Mouse (Mus musculus): ENCODE measurements around the gene Dtx1.

Dtx1 gene

DNA sequence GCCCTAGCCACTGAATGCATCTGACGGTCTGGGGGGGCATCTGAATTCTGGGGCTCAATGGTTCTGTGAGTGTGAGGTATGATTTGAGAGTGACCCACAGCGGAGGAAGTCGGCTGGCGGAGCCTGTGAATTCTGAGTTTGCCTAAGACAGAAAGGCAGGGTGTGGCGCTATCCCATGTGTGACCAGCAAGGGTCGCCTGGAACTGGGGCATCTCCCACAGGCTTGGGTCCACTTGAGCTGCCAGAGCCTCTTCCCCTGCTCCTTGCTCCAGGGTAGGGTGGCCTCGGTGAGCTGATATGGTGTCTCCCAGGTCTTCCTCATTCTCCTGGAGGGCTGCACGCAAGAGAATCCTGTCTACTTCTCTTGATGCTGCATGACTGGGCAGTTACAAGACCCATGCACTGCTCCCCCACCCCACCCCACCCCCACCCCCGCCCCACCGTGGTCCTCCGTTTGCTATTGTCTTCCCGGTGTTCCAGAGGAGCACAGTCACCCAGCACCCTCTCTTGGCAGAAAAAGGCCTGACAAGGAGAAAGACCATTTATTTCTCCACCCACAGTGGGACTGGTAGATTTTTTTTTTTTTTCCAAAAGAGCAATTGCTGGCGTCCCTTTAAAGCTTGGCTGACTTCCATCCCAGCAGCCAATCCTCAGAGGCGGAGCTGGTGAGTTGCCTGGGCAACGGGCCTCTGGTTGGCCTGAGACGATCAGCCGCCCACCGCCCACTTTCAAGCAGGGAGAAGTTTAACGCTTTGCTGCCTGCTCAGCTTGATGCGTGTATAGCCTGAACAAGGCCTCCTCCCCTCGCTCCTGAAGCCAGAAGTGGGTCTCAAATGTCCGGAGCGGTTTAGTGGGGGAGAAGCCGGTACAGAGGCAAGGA is 31.8 kb downstream of the Dtx1 start:
- in situ Hi-C loops (cut with MboI, MseI) = no loop called here

DNA sequence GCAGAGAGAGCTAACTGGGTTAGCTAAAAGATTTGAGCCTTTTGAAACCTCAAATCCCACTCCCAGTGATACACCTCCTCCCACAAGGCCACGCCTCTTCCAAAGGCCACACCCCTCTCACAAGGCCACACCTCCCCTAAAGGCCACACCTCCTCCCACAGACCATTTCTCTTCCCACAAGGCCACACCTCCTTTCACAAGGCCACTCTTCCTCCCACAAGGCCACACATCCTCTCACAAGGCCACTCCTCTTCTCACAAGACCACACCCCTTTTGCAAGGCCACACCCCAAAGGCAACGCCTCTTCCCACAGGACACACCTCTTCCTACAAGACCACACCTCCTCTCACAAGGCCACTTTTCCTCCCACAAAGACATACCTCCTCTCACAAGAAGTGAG is 34.2 kb downstream of the Dtx1 start:
- in situ Hi-C loops (cut with MboI, MseI) = no loop called here

DNA sequence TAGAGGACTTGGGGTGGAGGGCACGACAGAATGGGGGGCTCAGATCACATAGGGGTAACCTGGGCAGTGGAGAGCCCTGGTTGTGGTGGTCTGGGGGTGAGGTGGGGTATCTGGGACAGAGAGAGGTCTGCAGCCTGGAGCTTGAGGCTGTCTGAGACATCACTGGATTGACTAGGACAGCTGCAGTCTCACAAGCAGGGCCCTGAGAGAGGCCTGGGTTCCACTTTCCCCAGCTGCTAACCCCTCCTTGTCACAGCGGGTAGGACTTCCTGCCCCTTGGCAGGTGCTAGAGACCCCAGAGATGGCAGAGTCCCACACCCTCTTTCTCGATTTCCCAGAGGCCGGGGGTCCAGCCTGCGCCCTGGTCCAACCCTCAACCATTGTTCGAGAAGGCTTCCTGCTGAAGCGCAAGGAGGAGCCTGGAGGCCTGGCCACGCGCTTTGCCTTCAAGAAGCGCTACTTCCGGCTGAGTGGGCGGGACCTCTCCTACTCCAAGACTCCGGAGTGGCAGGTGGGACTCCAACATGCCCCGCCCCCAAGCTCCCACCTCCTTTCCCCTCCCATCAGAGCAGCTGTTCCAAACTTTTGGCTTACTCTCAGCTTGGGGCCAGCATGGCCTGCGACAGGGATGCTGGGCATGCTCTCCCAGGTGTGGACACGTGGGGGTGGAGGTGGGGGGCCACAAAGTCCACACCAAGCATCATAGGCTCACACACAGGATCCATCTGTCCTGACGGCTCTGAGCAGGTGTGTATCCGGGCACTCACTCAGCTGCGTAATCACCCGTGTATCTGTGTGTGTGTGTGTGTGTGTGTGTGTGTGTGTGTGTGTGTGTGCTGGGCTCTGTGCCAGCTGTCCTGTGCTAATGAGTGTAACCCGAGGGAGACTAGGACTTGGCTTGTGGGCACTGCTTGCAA is 37.2 kb downstream of the Dtx1 start:
- in situ Hi-C loops (cut with MboI, MseI) = loop anchor here in 1 of 2 experiments (5.0 kb wide), 1 partner anchor 38 kb away; the partner anchor contains the start of gene Dtx1

DNA sequence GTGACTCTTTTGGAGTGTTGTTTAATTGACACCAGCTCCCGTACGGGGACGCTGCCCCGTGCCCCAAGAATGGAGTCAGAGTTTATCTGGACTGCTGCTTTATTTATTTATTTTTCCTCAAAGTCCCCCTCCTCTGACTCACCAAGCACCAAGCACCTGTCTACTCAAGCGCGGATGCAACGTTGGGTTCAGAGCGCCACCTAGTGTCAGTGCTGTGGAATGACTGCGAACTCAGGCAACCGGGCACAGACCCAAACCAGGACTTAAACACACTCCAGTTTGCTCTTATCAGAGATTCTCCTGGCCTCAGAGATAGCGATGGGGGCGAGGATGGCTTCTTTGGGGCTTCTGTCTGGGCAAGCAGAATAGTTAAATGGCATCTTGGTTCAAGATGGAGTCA is 38.1 kb downstream of the Dtx1 start:
- in situ Hi-C loops (cut with MboI, MseI) = loop anchor here in 1 of 2 experiments (5.0 kb wide), 1 partner anchor 39 kb away; the partner anchor contains the start of gene Dtx1

DNA sequence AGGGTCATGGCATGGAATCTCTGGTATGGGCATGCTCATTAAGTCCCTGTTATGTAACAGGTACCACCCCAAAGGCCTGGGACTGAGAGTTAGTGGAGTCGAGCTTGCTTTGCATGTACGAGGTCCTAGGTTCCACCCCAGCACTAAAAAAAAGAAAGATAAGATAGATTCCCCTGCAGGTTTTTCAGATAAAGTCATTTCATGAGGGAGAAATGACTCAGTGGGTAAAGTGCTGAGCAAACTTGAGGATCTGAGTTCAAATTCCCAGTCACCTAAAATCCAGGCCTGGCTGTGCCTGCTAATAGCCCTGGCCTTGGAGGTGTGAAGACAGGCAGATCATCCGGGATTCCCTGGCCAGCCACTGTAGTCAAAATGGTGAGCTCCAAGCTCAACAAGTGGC is 39.9 kb downstream of the Dtx1 start:
- in situ Hi-C loops (cut with MboI, MseI) = loop anchor here in 1 of 2 experiments (5.0 kb wide), 1 partner anchor 40 kb away; the partner anchor contains the start of gene Dtx1

DNA sequence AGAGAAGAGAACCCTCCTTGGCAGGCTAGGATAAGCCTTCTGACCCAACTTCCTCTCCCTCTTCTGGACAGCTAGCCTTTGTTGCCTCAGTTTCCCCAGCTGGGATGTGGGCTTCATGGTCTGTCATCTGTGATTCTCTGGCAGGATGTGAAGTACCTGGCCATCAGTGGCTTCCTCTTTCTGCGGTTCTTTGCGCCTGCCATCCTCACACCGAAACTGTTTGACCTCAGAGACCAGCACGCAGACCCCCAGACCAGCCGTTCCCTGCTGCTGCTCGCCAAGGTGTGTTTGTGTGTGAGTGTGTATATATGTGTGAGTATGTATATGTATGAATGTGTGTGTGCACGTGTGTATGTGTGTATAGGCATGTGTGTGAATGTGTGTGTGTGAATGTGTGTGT is 41.6 kb downstream of the Dtx1 start:
- in situ Hi-C loops (cut with MboI, MseI) = loop anchor here in 1 of 2 experiments (5.0 kb wide), 1 partner anchor 42 kb away; the partner anchor contains the start of gene Dtx1

DNA sequence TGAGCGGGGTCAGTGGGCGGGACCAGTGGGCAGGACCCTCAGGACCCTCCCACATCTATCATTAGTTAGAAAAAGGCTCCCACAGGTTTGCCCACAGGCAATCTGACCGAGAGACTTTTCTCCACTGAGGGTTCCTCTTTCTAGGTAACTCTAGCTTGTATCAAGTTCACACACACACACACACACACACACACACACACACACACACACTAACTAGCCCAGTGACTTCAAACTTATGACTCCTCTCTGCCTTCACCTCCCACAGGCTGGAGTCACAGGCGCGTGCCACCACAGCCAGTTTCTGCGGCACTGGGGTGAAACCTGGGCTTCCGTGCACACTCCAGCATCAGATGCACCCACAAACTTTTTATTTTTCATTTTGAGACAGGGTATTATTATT is 43.0 kb downstream of the Dtx1 start:
- in situ Hi-C loops (cut with MboI, MseI) = no loop called here

DNA sequence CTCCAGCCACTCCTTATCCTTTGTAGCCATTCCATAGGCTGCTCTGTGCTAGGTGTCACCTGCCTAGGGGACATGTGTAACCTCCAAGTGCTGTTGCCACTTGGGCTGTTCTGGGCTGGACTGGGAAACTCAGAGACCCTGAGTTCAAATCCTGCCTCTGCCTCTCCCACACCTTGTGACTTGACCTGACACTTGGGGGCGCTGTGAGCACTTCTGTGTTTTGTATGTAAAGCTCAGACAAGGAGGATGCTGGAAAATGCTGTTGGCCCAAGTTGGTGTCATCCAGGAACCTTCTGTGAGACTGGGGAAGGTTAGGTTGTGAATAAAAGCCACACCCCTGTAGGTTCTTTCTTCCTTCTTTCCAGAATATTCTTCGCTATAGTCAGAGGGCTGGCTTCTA is 46.8 kb downstream of the Dtx1 start:
- in situ Hi-C loops (cut with MboI, MseI) = loop anchor here (5.0 kb wide), 2 partner anchors 38 to 43 kb away; no protein-coding TSS in a partner anchor

DNA sequence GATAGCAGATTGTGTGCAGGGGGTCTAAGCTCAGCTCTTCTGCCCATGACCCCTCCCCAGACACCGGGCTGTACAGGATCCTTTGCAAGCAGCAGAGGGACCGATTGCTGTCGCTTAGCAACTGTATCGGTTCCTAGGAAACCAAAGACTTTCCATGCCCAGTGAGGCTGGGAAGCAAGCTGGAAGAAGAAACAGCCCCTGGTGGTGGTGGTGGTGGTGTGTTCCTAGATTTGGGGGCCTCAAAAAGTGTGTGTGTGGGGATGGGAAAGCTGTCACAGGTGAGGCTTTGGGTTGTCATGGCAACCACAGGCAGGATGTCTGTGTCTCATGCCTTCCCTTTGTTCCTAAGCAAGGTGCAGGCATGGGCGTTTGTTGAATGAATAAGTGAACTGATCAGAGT is 50.9 kb downstream of the Dtx1 start:
- in situ Hi-C loops (cut with MboI, MseI) = loop anchor here (5.0 kb wide), 2 partner anchors 34 to 39 kb away; no protein-coding TSS in a partner anchor

DNA sequence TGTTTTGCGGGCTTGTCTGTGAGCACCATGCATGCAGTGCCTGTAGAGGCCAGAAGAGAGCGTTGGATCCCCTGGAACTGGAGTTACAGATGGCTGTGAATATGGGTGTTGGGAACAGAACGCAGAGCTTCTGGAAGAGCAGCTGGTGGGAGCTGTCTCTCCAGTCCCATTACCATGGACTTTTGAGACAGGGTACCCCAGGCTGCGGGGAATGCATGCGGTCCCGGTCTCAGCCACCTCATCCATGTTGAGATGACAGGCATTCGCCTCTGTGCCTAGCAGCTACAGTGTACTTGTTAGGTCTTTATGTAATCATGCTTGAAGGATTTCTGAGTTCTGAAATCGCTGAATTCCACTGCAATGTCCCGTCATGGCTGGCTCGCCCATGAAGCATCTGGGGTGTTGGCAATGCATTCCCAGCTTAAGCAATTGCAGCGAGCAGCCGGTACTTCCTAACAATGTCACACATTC is 55.4 kb downstream of the Dtx1 start:
- in situ Hi-C loops (cut with MboI, MseI) = no loop called here

DNA sequence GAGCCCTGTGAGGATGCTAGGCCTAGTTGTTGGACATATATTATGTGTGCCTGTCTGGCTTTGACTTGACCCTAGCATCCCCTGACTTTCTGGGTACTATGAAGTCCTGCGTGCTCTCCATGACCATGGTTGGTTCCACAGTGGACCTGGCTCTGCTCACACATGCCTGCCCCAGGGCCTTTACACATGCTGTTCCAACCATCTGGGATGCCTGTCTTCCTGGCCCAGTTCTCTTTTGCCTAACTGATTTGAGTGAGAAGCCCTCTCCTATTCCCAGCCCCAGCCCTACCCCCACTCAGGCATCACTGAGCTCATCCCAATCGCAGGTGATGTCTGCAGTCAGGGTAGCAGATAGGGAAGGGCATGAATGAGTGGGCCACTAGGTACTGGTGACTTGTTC is 57.9 kb downstream of the Dtx1 start:
- in situ Hi-C loops (cut with MboI, MseI) = no loop called here

DNA sequence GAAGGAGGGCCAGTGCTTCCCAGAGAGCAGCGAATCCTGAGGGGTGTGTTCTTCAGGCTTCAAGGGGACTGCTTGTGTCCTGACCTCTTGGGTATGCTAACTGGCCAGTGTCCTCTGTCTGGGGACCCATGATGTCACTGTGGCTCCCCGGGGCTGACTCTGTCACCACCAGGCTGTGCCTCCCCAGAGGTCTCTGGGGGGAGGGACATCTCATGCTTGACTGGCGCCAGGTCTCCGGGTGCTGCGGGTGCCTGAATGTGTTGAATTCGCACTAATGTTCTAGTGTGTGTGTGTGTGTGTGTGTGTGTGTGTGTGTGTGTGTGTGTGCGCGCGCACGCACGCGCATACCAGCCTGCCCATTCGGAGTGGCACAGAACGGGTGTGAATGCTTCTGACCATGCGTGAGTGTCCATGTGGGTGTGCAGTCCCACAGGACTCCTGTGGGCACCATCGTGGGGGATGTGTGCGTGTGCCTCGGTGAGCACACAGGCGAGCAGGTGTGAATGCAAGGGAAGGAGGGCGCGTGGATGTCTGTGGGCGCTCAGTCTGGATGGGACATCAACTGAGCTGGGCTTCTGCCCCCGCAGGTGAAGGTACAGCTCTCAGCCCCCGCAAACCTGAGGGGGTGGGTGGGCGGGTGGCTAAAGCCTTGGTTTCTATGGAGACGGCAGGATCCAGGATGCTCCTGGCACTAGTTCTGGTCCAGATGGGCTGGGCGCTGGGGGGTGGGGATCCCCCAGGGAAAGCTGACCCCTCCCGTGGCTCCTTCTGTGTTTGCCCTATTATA is 58.6 kb downstream of the Dtx1 start:
- in situ Hi-C loops (cut with MboI, MseI) = no loop called here

DNA sequence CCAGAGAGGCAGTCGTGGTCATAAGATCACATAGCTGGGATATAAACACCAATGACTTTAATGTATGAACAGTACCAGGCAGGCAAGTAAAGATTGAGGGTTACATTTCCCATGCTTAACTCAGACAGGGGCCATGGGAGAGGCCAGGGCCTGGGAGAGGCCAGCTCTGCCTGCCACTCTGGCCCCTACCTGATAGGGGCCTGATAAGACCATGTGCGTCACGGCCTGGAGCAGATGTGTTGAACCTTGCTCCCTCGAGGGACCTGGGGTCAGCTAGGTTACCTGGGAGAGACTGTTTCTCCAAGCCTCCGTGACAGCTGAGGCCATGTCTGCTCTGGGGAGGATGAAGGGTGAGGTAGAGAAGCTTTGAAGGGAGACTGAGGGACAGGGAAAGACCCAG is 60.5 kb downstream of the Dtx1 start:
- in situ Hi-C loops (cut with MboI, MseI) = no loop called here

DNA sequence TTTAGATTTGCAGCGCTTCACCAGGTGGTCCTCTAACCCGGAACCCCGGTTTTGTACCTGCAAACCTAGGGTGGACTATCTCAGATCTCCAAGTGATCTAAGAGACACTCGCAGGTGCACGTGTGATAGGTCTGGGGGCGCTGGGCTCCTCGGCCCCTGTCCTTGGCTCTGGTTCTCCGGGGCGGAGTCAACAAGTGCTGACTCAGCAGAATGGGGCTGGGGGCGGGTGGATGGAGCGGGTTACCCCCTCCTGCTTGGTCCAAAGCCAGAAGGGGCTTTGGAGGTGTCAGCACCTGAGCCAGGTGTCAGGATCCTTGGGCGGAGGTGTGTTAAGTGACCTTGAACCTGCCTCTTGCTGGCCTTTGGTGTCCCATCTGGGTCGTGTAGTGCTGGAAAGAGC is 61.8 kb downstream of the Dtx1 start:
- in situ Hi-C loops (cut with MboI, MseI) = no loop called here

DNA sequence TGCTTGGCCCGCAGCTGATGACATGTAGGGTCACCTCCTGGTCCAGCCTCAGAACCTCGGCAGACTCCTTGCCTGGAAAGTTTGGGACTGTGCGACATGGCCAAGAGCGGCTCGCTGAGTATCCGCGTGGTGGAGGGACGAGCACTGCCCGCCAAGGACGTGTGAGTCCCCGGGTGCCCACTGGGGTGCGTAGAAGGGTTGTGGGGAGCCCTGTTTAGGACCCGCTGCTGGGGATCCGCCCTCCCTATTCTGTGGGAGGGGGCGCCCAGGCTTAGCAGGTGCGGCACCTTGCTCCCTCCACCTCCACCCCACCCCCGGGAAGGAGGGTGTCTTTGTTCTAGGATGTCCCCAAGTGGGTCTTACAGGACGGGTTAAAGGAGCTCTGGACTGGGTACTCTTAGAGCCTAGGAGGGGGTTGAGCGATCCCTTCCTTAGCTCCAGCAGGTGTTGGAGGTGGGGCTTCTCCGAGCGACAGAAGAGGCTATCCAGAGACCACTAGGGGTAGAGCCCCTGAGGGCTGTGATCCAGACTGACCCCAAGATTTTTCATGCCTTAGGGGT is 62.3 kb downstream of the Dtx1 start:
- in situ Hi-C loops (cut with MboI, MseI) = no loop called here

DNA sequence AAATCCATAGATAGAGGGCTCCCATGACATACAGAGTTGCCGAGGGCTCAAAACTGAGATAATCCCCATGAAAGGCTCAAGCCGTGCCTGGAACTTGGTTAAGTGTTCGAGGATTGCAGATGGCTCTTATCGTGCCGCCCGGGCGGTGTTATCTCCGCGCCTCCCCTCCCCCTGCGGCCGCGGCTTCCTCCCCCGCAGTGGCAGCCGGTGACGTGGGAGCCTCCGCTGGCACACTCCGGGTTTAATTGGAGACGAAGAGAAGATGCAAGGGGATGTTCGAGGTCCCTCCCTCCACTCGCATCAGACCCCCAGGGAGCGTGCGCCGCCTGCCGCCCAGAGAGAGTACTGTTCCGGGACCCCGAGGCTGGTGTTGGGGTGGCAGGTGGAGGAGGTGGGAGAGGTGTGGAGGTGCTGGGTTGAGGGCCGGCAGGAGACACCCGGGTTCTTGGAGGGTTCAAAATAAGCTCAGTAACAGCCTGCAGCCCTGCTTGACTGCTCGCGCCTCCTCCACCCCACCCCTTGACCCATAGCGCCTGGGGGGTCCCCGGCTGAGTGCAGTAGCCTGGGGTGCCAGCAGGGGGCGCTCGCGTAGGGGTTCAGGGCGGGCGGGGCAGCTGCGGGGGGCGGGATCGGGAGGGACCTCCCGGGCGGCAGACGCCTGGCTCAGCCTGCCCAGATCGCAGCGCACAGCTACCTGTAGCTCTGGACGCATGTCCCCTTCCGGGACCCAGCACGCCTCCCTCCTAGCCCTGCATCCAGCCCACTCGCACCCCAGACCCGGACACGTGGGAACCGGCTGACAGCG is 63.0 kb downstream of the Dtx1 start, which contains the start of gene Rasal1:
Rasal1 (plus strand) TSS at position 244 of the 805 bp plus-strand sequence.
- in situ Hi-C loops (cut with MboI, MseI) = no loop called here

DNA sequence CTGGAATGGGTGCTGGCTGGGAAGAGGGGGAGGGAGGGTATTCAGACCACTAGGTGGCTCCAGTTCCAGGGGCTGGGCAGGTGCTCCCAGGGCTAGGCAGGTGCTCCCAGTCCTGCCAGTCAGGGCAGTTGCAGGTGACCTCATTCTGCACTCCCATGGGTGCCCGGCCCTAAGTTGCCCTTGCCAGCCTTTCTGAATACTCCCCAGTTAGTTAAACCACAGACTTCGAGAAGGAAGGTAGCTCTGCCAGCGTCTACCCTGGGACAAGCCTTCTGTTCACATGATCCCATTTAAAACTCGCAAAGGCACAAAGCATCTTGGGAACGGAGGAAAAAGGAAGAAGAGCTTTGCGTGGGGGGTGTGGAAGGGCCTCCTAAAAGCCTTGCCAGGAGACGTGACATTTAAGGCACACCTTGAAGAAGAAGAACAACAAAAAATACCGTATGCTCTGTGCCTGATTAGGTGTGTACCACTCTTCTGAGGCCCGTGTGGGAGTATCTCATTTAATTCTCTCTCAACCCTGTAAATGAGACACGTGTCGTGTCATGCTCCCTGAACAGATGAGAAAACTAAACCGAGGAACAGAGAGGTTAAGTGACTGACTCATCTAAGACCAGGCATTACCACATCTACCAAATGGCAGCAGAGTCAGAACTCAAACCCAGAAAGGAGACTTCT is 63.8 kb downstream of the Dtx1 start:
- in situ Hi-C loops (cut with MboI, MseI) = no loop called here

DNA sequence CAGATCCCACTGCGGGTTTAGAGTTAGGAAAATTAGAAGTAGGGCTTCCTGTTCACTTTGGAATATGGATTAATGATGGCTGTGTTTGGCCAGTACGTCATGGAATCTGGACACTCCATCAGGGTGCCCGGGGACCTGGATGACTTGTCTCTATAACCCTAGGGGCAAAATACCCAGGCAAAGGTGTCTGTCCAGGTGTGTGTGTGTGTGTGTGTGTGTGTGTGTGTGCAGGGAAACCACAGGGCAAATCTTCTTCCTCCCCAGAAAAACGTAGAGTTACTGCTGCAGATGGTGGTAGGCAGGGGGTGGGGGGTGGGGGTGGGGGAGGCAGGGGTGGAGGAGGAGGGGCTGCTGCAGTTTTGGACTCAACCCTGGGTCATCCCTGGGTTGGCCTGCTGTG is 64.4 kb downstream of the Dtx1 start:
- in situ Hi-C loops (cut with MboI, MseI) = no loop called here

DNA sequence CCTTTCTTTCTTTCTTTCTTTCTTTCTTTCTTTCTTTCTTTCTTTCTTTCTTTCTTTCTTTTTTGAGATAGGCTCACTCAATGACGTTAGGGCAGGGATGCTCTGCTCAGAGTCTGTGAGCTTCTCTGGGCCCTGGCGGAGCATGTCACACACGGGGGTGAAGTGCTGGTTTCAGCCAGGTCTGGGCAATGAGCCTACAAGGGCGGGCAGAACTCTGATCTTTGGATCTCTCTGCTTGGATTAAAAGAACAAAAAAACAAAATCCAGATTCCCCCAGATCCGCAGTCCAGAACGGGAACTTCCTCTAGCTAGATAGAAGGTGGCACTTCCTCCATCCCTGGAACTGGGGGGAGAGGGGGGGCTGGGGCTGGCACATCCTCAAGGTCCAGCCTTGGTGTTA is 65.9 kb downstream of the Dtx1 start:
- in situ Hi-C loops (cut with MboI, MseI) = no loop called here
